Mouse (Mus musculus) cortical plate, adult 2 months (tissue): ENCODE results near the gene Eif4a2. TPM values are rescaled to one million over a fixed set of nuclear protein-coding genes. Genes with fewer than 3 reads are reported as not detected.

ENCODE experiments used
- H3K27ac ChIP-seq: fragments of 200-500 bp; 2 replicates; pipeline ENCODE4 v1.5.1; 2012; ENCODE audit warnings: low read length, control low read depth, inconsistent platforms; ENCODE audit not compliant: insufficient read depth
- H3K4me1 ChIP-seq: fragments of 200-500 bp; 2 replicates; pipeline ENCODE4 v1.6.1; 2011; ENCODE audit warnings: low read length; ENCODE audit not compliant: control insufficient read depth, insufficient read depth
- H3K4me3 ChIP-seq: fragments of 200-500 bp; 2 replicates; pipeline ENCODE4 v1.5.1; 2011; ENCODE audit warnings: mild to moderate bottlenecking, low read length, control low read depth; ENCODE audit not compliant: insufficient read depth
- CTCF ChIP-seq: fragments of 200-500 bp; IDR thresholded peaks from 2 replicates; pipeline ENCODE4 v1.5.1; 2011; ENCODE audit warnings: mild to moderate bottlenecking, control low read depth, low read length; ENCODE audit not compliant: insufficient read depth; ENCODE audit errors: extremely low read depth
- POLR2A ChIP-seq: fragments of 200-500 bp; IDR thresholded peaks from 2 replicates; pipeline ENCODE4 v1.6.1; 2011; ENCODE audit warnings: mild to moderate bottlenecking, low read length, control low read depth; ENCODE audit not compliant: insufficient read depth; ENCODE audit errors: extremely low read depth
- polyA plus RNA-seq: library from polyadenylated mRNA; depleted of rRNA; stranded (reverse); fragments of >200 nt; gene quantifications from 2 replicates; pipeline ENCODE4 v1.2.3, GENCODE M21; 2012

Eif4a2 gene
- polyA plus RNA-seq, 1 experiment, result 673 TPM

DNA sequence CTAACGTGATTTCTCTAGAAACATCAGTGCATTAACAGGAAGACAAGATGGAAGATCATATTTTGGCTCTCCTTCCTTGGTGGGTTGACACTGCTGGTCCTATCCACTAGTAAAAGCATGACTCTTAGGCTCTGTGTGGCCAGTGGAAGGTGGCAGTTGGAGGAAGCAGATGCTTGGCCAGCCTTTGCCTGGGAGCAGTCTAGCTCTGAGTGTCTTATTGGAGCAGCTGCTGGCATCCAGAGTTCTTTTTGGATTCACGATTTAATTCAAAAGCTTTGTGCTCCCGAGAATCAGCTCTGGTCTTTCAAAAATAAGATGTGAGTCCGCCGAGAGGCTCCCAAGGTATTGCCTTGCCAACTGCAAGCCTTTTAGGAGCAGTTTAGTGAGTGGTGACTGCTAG lies 38.0 kb downstream of the Eif4a2 start:
- H3K4me1 ChIP-seq, result no peaks in the 10 kb centered on the region
- TF ChIP-seq CTCF (no peak), POLR2A (no peak)
- H3K27ac ChIP-seq, result no peak overlapping the region
- no peak overlapping the region for H3K4me3 ChIP-seq

DNA sequence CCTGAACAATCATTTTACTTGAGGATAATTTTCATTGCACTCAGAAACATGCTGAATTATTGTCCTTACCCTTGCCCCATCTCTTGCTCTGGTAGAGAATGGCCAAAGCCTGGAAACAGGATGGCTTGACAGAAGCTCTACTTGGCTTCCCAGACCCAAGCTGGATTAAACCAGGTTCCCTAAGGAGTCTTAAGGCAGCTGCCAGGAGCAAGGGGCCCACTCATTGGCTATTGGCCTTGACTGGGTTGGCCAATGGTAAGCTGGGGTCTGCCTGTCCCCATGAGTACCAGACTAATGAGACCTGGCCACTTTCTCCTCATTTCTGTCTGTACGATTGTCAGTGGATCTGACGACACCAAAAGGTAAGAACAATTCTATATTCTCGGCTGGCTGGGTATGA lies 39.0 kb downstream of the Eif4a2 start, which contains the start of gene Adipoq:
Adipoq (plus strand) TSS at position 257 of the 400 bp plus-strand sequence.
- no peaks in the 10 kb centered on the region for H3K4me1 ChIP-seq
- TF ChIP-seq CTCF, result no peak
- TF ChIP-seq POLR2A, result no peak
- no peak within 1 kb of the TSS for H3K4me3 ChIP-seq
- no peak within 1 kb of the TSS for H3K27ac ChIP-seq

DNA sequence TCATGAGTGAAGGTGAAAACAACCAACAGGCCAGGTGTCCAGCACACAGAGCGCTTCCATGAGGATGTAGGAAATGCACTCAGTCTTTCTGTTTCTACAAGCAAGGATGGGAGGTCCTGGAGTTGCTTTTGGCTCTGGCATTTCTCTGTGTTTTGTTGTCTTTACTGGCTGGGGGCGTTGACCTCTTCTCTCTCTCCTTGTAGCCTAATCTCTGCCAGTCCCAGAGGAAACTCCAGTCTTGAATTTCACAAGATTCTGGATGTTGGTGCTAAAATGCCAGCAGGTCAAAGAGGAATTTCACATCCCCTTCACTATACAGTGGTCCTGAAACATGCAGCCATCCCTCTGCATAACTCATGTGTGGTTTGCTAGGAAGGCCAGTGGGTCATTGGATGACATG lies 41.7 kb downstream of the Eif4a2 start:
- TF ChIP-seq CTCF (no peak), POLR2A (no peak)
- no peak overlapping the region for H3K4me3 ChIP-seq
- H3K27ac ChIP-seq, result no peak overlapping the region
- no peaks in the 10 kb centered on the region for H3K4me1 ChIP-seq

DNA sequence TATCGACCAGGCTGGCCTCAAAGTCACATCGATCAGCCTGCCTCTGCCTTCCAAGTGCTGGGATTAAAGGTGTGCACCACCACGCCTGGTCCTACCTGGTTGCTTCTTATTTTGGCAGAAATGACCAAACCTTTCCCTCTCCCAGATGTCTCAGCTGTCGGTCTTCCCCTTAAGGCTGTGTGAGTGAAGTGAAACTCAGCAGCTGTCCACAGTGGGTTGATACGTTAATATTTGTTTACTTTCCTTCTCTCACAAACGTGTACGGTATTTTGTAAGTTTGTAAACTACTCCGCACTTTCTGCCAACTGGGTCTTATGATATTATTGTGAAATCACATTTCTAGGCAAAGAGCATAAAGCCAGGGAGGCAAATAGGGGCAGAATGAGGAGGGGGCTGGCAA lies 42.2 kb downstream of the Eif4a2 start:
- TF ChIP-seq POLR2A (no peak), CTCF (no peak)
- Histone ChIP-seq H3K27ac (no peak overlapping the region), H3K4me1 (no peaks in the 10 kb centered on the region), H3K4me3 (no peak overlapping the region)

- no peak for TF ChIP-seq POLR2A
- peak; percentile 71 for TF ChIP-seq CTCF
- no peak overlapping the region for H3K27ac ChIP-seq
- H3K4me1 ChIP-seq, result no peaks in the 10 kb centered on the region
- H3K4me3 ChIP-seq, result no peak overlapping the region
Measured at GRCm38 (mm10) chr16:23151423-23151822, 44.2 kb downstream of the Eif4a2 start.

DNA sequence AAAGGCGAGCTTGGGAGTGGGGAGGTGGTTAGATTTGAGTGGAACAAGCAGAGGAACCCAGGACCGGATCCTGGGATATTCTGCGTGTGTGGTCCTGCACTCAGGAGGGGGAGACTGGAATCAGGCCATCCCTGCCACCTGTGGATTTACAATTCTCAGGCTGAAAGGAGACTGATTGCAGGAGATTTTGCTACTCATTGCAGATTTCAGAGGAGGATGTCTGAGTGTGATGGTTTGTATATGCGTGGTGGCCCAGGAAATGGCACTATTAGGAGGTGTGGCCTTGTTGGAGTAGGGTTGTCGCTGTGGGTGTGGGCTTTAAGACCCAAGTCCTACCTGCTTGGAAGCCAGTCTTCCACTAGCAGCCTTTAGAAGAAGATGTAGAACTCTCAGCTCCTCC lies 47.0 kb downstream of the Eif4a2 start:
- TF ChIP-seq CTCF, result no peak
- TF ChIP-seq POLR2A, result no peak
- no peak overlapping the region for H3K4me3 ChIP-seq
- no peaks in the 10 kb centered on the region for H3K4me1 ChIP-seq
- no peak overlapping the region for H3K27ac ChIP-seq

DNA sequence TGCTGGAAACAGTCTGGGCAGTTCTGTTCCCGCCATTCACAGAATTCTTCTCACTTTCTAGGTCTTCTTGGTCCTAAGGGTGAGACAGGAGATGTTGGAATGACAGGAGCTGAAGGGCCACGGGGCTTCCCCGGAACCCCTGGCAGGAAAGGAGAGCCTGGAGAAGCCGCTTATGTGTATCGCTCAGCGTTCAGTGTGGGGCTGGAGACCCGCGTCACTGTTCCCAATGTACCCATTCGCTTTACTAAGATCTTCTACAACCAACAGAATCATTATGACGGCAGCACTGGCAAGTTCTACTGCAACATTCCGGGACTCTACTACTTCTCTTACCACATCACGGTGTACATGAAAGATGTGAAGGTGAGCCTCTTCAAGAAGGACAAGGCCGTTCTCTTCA lies 49.8 kb downstream of the Eif4a2 start:
- Histone ChIP-seq H3K4me1 (no peaks in the 10 kb centered on the region), H3K27ac (no peak overlapping the region), H3K4me3 (no peak overlapping the region)
- TF ChIP-seq CTCF, result no peak
- TF ChIP-seq POLR2A, result no peak

- H3K4me3 ChIP-seq, result no peak overlapping the region
- H3K27ac ChIP-seq, result no peak overlapping the region
- H3K4me1 ChIP-seq, result no peaks in the 10 kb centered on the region
- no peak for TF ChIP-seq POLR2A
- no peak for TF ChIP-seq CTCF
Measured at GRCm38 (mm10) chr16:23158292-23158691, 51.0 kb downstream of the Eif4a2 start.

GRCm38 (mm10) chr16:23158957-23159356 lies 51.7 kb downstream of the Eif4a2 start:
- no peaks in the 10 kb centered on the region for H3K4me1 ChIP-seq
- no peak for TF ChIP-seq POLR2A
- no peak for TF ChIP-seq CTCF

DNA sequence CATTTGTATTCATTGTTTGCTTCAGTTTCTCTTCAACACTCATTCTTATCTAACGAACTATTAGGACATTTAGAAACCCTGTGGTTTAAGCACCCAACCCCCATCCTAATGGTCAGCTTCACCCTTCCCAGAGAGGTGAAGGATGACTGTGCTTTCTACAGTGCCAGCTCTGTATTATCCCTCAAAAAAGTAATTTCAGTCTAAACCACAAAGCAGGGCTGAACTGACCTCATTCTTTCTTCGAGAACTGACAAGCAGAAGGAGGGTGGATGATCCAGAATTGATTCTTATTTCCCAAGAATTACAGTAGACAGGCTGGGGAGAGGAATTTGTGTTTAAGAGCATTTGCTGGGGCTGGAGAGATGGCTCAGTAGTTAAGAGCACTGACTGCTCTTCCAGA lies 52.5 kb downstream of the Eif4a2 start:
- Histone ChIP-seq H3K4me1 (no peaks in the 10 kb centered on the region), H3K27ac (no peak overlapping the region), H3K4me3 (no peak overlapping the region)
- TF ChIP-seq POLR2A (no peak), CTCF (no peak)

More at GRCm38 (mm10) chr16:23158957-23159356, 51.7 kb downstream of the Eif4a2 start:
- H3K4me3 ChIP-seq, result no peak overlapping the region
- no peak overlapping the region for H3K27ac ChIP-seq
